Mouse (Mus musculus) neural tube, embryonic 13.5 days (tissue): ENCODE measurements around the gene Adi1. TPM values are rescaled to one million over a fixed set of nuclear protein-coding genes. Genes with fewer than 3 reads are reported as not detected.

Experiments used
- ATAC-seq: fragments of 200-750 bp; cut with Nextera tagmentation; 2 replicates; pipeline ENCODE4 v1.8.0; 2017; ENCODE audit warnings: low read depth, mild to moderate bottlenecking, moderate TSS enrichment, moderate library complexity
- H3K27ac ChIP-seq: fragments of 300-500 bp; sonication (generic); replicated peaks from 2 replicates; pipeline ENCODE4 v1.5.1; 2015; ENCODE audit warnings: moderate library complexity, mild to moderate bottlenecking, inconsistent platforms
- H3K27me3 ChIP-seq: fragments of 300-500 bp; sonication (generic); 2 replicates; pipeline ENCODE4 v1.6.1; 2015; ENCODE audit warnings: mild to moderate bottlenecking, inconsistent platforms
- H3K36me3 ChIP-seq: fragments of 300-500 bp; sonication (generic); 2 replicates; pipeline ENCODE4 v1.6.1; 2015; ENCODE audit warnings: mild to moderate bottlenecking, inconsistent platforms
- H3K4me1 ChIP-seq: fragments of 300-500 bp; sonication (generic); replicated peaks from 2 replicates; pipeline ENCODE4 v1.6.1; 2015; ENCODE audit warnings: inconsistent platforms
- H3K4me2 ChIP-seq: fragments of 300-500 bp; sonication (generic); 2 replicates; pipeline ENCODE4 v1.6.1; 2015; ENCODE audit warnings: inconsistent platforms, mild to moderate bottlenecking, moderate library complexity
- H3K4me3 ChIP-seq: fragments of 300-500 bp; sonication (generic); 2 replicates; pipeline ENCODE4 v1.5.1; 2015; ENCODE audit warnings: mild to moderate bottlenecking, inconsistent platforms
- H3K9ac ChIP-seq: fragments of 300-500 bp; sonication (generic); 2 replicates; pipeline ENCODE4 v1.6.1; 2015; ENCODE audit warnings: moderate library complexity, mild to moderate bottlenecking, inconsistent platforms
- H3K9me3 ChIP-seq: fragments of 300-500 bp; sonication (generic); 2 replicates; pipeline ENCODE4 v1.6.1; 2016; ENCODE audit warnings: inconsistent platforms
- WGBS: fragments of 180-500 bp; shearing (Covaris S2); methylation state at CpG from one replicate; pipeline ENCODE4 v1.1.7; 2015; 5-methylcytosine and 5-hydroxymethylcytosine counted together
- microRNA-seq: library from miRNA; unstranded; fragments of <30 nt; microRNA quantifications from one replicate; pipeline ENCODE4, GENCODE M21; 2016
- polyA plus RNA-seq: library from polyadenylated mRNA; unstranded; fragments of >200 nt; fragmentation: Nextera tagmentation; extraction: Ambion mirVana; gene quantifications from 2 replicates; pipeline ENCODE4 v1.2.1, GENCODE M21; 2015

Gene Adi1
- polyA plus RNA-seq, 1 experiment from 2014 or later = 29.6 TPM

DNA sequence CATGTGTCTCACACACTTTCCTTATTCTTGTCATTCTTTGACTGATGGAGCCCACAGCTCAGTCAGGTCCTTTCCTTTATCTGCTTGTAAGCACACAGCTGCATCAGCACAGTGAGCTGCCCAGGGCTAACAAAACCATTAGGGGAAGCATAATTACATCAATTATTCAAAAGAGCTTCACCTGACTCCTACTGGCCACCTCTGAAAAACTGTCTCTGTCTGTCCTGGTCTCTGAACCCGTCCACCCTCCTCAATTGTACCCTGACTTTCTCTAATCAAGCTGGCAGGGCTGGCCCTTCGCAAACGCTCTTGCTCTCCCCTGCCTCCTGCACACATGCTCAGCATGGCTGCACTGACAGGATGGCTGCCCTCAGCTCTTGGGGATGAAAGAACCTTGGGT, 49.3 kb downstream of the Adi1 start:
- peaks cover 60% of the 10 kb centered on the region for H3K36me3 ChIP-seq
- 67% methylated on average over 3 of the region's 3 CpGs for WGBS
- H3K4me3 ChIP-seq = no peak overlapping the region

DNA sequence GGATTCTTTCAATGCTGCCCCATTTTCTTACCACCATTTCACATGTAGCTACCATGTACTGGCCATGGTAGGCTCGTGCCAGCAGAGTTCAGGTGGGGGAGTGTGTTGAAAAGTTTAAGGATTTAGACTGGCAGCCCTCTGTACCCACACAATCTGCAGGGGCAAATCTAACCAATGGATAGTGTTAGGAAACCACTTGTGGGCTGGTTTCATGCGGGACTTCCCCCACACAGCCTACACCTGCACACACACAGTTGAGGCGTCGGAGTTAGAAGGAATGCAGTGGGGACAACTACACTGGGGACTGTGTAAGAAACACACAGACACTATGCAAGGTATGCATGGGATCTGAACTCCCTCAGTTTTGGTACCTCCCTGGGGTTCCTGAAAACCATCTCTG, 51.2 kb downstream of the Adi1 start:
- no peaks in the 10 kb centered on the region for H3K27me3 ChIP-seq
- H3K4me2 ChIP-seq = no peak overlapping the region
- ATAC-seq = no peak
- 0 out of 2 replicates have a peak, but pooled peaks cover 6% of the 10 kb centered on the region for H3K4me1 ChIP-seq
- no peak overlapping the region for H3K4me3 ChIP-seq
- peaks cover 53% of the 10 kb centered on the region for H3K36me3 ChIP-seq
- H3K27ac ChIP-seq = no peak overlapping the region
- no peaks in the 10 kb centered on the region for H3K9me3 ChIP-seq
- 88% methylated on average over 4 of the region's 4 CpGs for WGBS
- no peak overlapping the region for H3K9ac ChIP-seq

More for the DNA sequence above, 49.3 kb downstream of the Adi1 start:
- ATAC-seq = no peak
- H3K27ac ChIP-seq = no peak overlapping the region; the same call in 1 of the 2 replicates
- no peak overlapping the region for H3K9ac ChIP-seq
- H3K27me3 ChIP-seq = no peaks in the 10 kb centered on the region
- H3K4me2 ChIP-seq = no peak overlapping the region
- 0 out of 2 replicates have a peak, but pooled peaks cover 6% of the 10 kb centered on the region for H3K4me1 ChIP-seq
- no peaks in the 10 kb centered on the region for H3K9me3 ChIP-seq

DNA sequence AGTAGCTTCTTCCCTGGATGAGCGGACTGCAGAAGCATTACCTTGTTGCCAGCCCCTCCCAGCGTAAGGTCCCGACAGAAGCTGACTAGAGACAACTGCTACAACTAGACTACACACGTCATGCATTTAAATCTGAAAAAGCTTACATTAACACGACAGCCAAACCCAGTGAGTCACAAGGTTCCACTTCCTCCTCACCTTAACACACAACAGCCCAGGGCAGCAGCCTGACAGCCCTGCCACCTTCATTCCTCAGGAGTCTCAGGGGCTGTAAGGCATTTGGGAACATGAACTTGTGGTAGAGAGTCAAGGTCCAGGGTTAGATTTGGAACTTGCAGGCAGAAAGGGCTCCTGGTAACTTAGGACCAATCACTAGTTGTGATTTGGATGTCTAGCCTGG, 52.0 kb downstream of the Adi1 start:
- Histone ChIP-seq H3K4me2 (no peak overlapping the region), H3K27me3 (no peaks in the 10 kb centered on the region), H3K27ac (no peak overlapping the region), H3K4me1 (0 out of 2 replicates have a peak, but pooled peaks cover 6% of the 10 kb centered on the region), H3K4me3 (no peak overlapping the region), H3K9me3 (no peaks in the 10 kb centered on the region), H3K36me3 (peaks cover 52% of the 10 kb centered on the region), H3K9ac (no peak overlapping the region)
- ATAC-seq = no peak
- WGBS = 91% methylated on average over 5 of the region's 5 CpGs

Small RNAs within 50 kb of the gene (microRNA-seq; reads per million reads assigned to microRNA genes)
- gene Mir6937 = not detected

Other genes starting within 250 kb of the Adi1 start
- gene Dcdc2c, start 122.8 kb upstream of the Adi1 start, polyA plus RNA-seq = 0.11 TPM in 1 of 2 replicates, not detected in the other
- gene Allc, start 92.7 kb upstream of the Adi1 start, polyA plus RNA-seq = 0.18 and 0.19 TPM in 2 replicates
- gene Colec11, start 51.9 kb upstream of the Adi1 start, polyA plus RNA-seq = 0.93 and 1.4 TPM in 2 replicates
- gene Rps7, start 39.3 kb upstream of the Adi1 start, polyA plus RNA-seq = 517 and 523 TPM in 2 replicates
- gene Rnaseh1, start 25.6 kb upstream of the Adi1 start, polyA plus RNA-seq = 23.9 and 25.8 TPM in 2 replicates
- 36.5 and 40.5 TPM in 2 replicates for gene Trappc12, start 75.2 kb downstream of the Adi1 start, polyA plus RNA-seq
- 59.9 and 69.6 TPM in 2 replicates for gene Eipr1, start 76.6 kb downstream of the Adi1 start, polyA plus RNA-seq